Mouse (Mus musculus): Measurements from ENCODE around the gene Zfp346. TPM values are rescaled to one million over a fixed set of nuclear protein-coding genes. Genes with fewer than 3 reads are reported as not detected.

Zfp346 gene
- total RNA-seq, 2 experiments from 2014 or later, result 42.5 to 42.9 TPM

DNA sequence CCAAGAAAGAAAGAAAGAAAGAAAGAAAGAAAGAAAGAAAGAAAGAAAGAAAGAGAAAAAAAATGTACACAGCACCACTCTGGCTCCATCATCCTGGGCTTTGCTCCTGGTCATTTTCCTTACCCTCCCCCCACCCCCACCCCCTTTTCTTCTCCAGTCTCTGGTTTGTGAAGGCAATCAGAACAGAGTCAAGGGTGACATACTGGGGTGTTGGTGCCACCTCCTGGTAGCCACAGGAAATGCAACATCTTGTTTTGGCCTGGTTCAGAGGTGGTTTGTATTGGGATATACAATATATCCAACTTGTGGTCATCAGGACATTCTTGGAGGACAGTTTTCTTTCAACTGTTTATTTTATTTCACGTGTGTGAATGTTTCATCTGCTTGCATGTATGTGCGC lies 73.4 kb downstream of the Zfp346 start:
- DNase-seq (ENCODE audit: extremely low spot score in 1 of 2, low spot score in 2 of 2), result peak; percentile 64 to 70
- intact Hi-C loops (cut with DNase I), result loop anchor here (5.0 to 10.0 kb wide), 3 partner anchors 41 to 464 kb away; no protein-coding TSS in a partner anchor

DNA sequence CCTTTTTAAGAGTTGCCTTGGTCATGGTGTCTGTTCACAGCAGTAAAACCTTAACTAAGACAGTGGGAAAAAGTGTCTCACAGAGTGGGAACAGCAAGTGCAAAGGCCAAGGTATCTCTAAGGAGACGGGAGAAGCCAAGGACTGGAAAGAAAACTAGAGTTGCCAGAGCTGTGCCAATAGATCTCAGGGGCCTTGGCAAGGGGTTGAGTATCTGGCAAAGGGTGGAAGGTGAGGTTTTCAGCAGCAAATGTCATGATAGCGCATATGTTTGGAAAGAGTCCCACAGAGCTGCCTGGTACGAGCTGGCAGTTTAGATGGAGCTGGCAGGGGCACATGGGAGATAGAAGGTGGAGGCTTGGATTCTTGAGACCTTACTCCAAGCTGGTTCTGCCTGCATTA lies 74.5 kb downstream of the Zfp346 start:
- intact Hi-C loops (cut with DNase I), result loop anchor here (5.0 to 10.0 kb wide), 3 partner anchors 42 to 465 kb away; no protein-coding TSS in a partner anchor
- DNase-seq (ENCODE audit: extremely low spot score in 1 of 2, low spot score in 2 of 2), result no peak

DNA sequence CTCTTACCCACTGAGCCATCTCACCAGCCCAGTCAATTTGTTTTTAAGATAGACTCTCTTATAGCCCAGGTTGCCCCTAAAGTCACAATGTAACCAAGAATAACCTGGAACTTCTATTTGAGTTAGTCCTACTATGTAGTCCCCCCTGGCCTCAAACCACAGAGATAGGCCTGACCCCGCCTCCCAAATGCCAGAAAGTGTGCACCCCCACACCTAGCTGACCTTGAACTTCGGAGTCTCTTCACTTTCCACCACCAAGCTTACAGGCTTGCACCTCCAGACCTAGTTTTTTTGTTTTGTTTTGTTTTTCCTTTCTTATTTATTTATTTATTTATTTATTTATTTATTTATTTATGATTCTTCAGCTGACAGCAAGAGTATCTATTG lies 76.7 kb downstream of the Zfp346 start:
- intact Hi-C loops (cut with DNase I), result no loop called here
- no peak for DNase-seq (ENCODE audit: extremely low spot score in 1 of 2, low spot score in 2 of 2)

DNA sequence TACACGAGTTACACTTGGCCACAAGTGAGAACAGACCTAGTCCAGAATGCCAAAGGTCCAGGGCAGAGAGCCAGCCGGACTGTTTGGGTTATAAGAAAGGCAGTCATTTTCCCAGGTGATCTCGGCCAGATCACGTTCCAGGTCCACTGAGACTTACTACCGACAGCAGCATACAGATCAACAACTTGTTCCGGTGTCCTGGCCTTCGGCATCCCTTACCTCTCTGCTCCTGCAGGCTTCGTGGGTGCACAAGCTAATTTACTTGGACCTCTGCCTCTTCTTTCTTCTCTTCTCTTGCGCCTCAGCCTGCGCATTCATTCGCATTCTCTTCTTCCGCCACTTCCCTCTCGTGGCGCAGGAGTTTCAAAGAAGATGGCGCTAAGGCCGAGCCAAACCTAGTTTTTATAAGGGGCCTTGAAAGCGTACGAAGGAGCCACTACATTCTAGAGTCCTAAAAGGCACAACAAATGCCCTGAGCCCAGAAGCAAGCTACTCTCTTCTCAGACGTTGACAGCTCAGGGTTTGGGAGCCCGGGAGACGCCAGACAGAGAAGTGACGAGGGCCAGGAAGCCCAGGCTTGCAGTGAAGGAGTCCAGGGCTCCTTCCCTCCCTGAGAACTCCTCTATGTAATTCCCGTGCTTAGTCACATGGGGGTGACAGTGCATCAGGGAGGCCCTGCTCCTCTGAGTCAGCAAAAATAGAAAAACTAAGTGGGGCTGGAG lies 77.2 kb downstream of the Zfp346 start:
- intact Hi-C loops (cut with DNase I), result no loop called here
- peak; percentile 62 to 77 for DNase-seq (ENCODE audit: extremely low spot score in 1 of 2, low spot score in 2 of 2)

- intact Hi-C loops (cut with DNase I), result no loop called here
- no peak for DNase-seq (ENCODE audit: extremely low spot score in 1 of 2, low spot score in 2 of 2)
These were observed 78.3 kb downstream of the Zfp346 start for GRCm38 (mm10) chr13:55183382-55183781.

Other genes starting within 250 kb of the Zfp346 start
- gene Unc5a, start 155.9 kb upstream of the Zfp346 start, total RNA-seq (2021), result 10 to 100 TPM; 56.2 to 60.2 TPM
- 1 to 10 TPM; 1.7 to 2.0 TPM for gene Hk3, start 83.9 kb upstream of the Zfp346 start, total RNA-seq (2021)
- gene Uimc1, start 5.0 kb upstream of the Zfp346 start, total RNA-seq (2021), result 10 to 100 TPM; 14.9 to 15.4 TPM
- not detected for gene Gm17617, start 28.2 kb downstream of the Zfp346 start, total RNA-seq (2021)
- 1 to 10 TPM in 1 of 2 experiments, under 1 TPM in 1; 0.64 to 1.3 TPM for gene Fgfr4, start 47.3 kb downstream of the Zfp346 start, total RNA-seq (2021)
- 100 to 1,000 TPM; 141 to 149 TPM for gene Nsd1, start 104.5 kb downstream of the Zfp346 start, total RNA-seq (2021)
- gene Prelid1, start 215.2 kb downstream of the Zfp346 start, total RNA-seq (2021), result 100 to 1,000 TPM; 180 TPM
- 10 to 100 TPM; 63.2 to 65.7 TPM for gene Rab24, start 216.6 kb downstream of the Zfp346 start, total RNA-seq (2021)
- 1 to 10 TPM; 2.2 to 2.4 TPM for gene Mxd3, start 224.5 kb downstream of the Zfp346 start, total RNA-seq (2021)

All from left cerebral cortex, postnatal 10 days (tissue).